Mouse (Mus musculus) central nervous system, embryonic 14 days (tissue): ENCODE measurements around the gene Gm14139. TPM values are rescaled to one million over a fixed set of nuclear protein-coding genes. Genes with fewer than 3 reads are reported as not detected.

Source experiments
- polyA plus RNA-seq: library from polyadenylated mRNA; depleted of rRNA; stranded (reverse); fragments of >200 nt; gene quantifications from 2 replicates; pipeline ENCODE4 v1.2.3, GENCODE M21; 2012; rRNA removed

Gm14139 gene
- not detected in 2 replicates for polyA plus RNA-seq

GRCm38 (mm10) chr2:150181570-150181999, at the start of gene Gm14139:
TSS of gene Gm14139 (plus strand) at chr2:150181755.

GRCm38 (mm10) chr2:150136435-150136897, 45.1 kb upstream of the Gm14139 start, which contains the start of gene Zfp120:
TSS of gene Zfp120 (minus strand) at chr2:150136708.

GRCm38 (mm10) chr2:150179579-150179978, 2.0 kb upstream of the Gm14139 start, which contains the start of gene Gm10770:
TSS of gene Gm10770 (minus strand) at chr2:150179679.

GRCm38 (mm10) chr2:150217600-150218362, 36.2 kb downstream of the Gm14139 start, which contains the start of gene Zfp937:
TSS of gene Zfp937 (plus strand) at chr2:150218073.

Other genes with a start within 250 kb of the Gm14139 start
- 3.6 and 4.1 TPM in 2 replicates for gene Zfp120, start 45.0 kb upstream of the Gm14139 start, polyA plus RNA-seq
- gene Gm10770, start 2.1 kb upstream of the Gm14139 start, polyA plus RNA-seq = not detected in 2 replicates
- 2.8 and 3.0 TPM in 2 replicates for gene Zfp937, start 36.3 kb downstream of the Gm14139 start, polyA plus RNA-seq
- 1.1 and 1.2 TPM in 2 replicates for gene Gm21994, start 73.8 kb downstream of the Gm14139 start, polyA plus RNA-seq
- 0.04 TPM in 1 of 2 replicates, not detected in the other for gene Gm14124, start 75.8 kb downstream of the Gm14139 start, polyA plus RNA-seq
- 0.48 and 0.54 TPM in 2 replicates for gene Gm10130, start 141.9 kb downstream of the Gm14139 start, polyA plus RNA-seq
- 3.6 and 5.8 TPM in 2 replicates for gene 3300002I08Rik, start 181.0 kb downstream of the Gm14139 start, polyA plus RNA-seq